Mouse (Mus musculus): Measurements from ENCODE around the gene Igsf23.

- peak; percentile 66; the same call in 1 of the 2 replicates for TF ChIP-seq CTCF (IDR thresholded peaks at IDR 0.05; ENCODE audit: borderline replicate concordance, insufficient read depth, low read length)
- no peak for TF ChIP-seq POLR2A (IDR thresholded peaks at IDR 0.05; ENCODE audit: low read depth, low read length)
Observed at GRCm38 (mm10) chr7:19910421-19911291, 39.9 kb downstream of the Igsf23 start.
